Mouse (Mus musculus): Measurements from ENCODE around the gene Polr3gl. TPM values are rescaled to one million over a fixed set of nuclear protein-coding genes. Genes with fewer than 3 reads are reported as not detected.
A peak's percentile ranks its signal among the peaks of the same experiment; 100 is the strongest.
"Not testable (repeated sequence)": the region's sequence is repeated elsewhere in the genome, so short reads cannot be mapped to it uniquely, and the experiment has no call there.

Polr3gl gene
- total RNA-seq (2021), result 10 to 100 TPM; 27.5 to 28.6 TPM
- long read RNA-seq, transcript Polr3gl-201 (8 exons, 1,427 nt), result major isoform, 36 of 50 reads
- long read RNA-seq, partial matches to known transcripts, result 3 of 50 reads
- long read RNA-seq, other reads (novel, unspliced or antisense), result 7 of 50 reads

GRCm38 (mm10) chr3:96593790-96594560 is at the start of gene Polr3gl:
TSS of gene Polr3gl (minus strand) at chr3:96594181.
- DNase-seq (ENCODE audit: low spot score in 2 of 2), result peak; percentile 93 to 95

DNA sequence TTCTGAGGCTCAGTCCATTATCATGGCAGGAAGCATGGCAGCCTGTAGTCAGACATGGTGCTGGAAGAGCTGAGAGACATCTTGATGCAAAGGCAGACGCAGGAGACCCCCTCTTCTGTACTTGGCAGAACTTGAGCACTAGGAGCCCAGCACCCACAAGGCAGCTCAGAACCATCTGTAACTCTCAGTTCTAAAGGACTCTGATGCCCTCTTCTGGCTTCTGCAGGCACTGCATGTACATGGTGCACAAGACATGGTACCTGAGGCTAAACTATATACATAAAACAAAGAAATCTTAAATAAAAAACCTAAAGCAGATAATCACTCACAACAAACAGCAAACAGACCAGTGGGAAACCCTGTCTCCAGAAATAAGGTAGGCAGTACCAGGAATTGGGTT is 45.2 kb upstream of the Polr3gl start:
- peak; percentile 52 to 54 for DNase-seq (ENCODE audit: low spot score in 2 of 2)

- no peak for DNase-seq (ENCODE audit: low spot score in 2 of 2)
Measured at GRCm38 (mm10) chr3:96636448-96636847, 42.5 kb upstream of the Polr3gl start.

- no peak for DNase-seq (ENCODE audit: low spot score in 2 of 2)
Measured at GRCm38 (mm10) chr3:96635906-96636305, 41.9 kb upstream of the Polr3gl start.

DNA sequence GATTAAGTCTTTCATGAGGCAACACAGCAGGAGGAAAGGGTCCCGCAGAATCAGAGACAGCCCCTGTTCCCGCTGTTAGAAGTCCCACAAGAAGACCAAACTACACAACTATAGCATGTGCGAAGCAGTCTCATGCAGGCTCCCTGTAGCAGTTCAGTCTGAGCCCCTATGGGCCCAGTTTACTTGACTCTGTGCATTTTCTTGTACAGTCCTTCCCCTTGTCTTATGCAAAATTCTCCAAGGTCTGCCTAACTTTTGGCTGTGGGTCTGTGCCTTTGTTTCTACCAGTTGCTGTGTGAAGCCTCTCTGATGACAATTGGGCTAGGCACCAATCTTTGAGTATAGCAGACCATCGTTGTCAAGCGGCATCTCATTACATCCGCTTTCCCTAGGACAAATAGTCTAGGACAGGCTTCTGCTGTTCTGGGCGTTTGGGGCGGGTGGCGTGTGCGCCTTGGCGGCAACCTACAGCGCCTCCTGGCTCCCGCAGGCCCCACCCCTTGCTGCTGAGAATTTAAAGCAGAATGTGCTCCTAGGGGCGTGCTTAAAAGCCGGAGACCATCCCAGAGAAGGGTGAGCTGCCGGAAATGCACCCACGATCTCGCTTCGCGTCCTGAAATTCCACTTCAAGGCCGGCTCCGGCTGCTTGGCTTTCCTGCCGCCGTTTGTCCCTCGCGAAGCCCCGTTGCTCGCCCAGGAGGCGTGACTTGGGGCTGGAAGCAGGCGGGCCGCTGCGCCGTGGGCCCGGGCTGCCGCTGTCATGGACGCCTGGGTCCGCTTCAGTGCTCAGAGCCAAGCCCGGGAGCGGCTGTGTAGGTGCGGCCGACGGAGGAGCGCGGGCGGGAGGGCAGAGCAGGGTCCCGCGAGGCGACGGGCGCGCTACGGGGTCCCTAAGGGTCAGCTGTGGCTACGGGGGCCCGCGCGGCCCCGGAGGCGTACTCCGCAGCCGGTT is 41.2 kb upstream of the Polr3gl start, which contains the start of the genes Pex11b and Gm42957:
Gene Pex11b (plus strand): TSS at position 449 of the 952 bp plus-strand sequence.
Gene Gm42957 (plus strand): TSS at position 547 of the 952 bp plus-strand sequence.
- peak; percentile 82 to 86 for DNase-seq (ENCODE audit: low spot score in 2 of 2)

DNA sequence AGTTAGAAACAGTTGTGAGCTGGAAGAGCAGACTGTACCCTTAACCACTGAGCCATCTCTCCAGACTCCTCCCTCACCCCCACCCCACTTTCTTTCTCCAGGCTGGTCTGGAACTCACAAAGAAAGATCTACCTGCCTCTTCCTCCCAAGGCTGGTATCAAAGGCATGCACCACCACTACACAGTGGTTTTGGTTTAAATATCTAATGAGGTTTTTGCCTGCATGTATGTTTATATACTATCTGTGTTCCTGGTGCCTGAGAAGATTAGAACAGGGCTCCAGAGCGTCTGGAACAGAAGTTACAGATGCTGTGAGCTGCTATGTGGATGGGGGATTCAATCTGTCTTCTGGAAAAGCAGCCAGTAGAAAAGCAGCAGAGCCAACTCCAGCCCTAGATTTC is 40.0 kb upstream of the Polr3gl start:
- DNase-seq (ENCODE audit: low spot score in 2 of 2), result no peak

DNA sequence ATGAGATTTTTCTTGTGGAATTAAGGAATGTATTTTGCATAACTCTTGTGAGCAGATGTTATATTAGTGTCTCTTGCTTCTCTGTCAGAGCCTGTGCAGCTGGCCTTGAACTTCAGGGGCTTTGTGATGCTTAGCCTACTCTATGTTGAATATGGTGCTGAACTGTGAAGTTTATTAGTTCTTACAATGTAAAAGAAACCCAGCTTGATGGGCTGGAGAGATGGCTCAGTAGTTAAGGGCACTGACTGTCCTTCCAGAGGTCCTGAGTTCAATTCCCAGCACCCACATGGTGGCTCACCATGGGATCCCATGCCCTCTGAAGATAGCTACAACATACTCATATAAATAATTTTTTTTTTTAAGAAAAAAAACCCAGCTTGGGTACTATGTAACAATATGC is 38.1 kb upstream of the Polr3gl start:
- no peak for DNase-seq (ENCODE audit: low spot score in 2 of 2)

GRCm38 (mm10) chr3:96629729-96630600 is 36.0 kb upstream of the Polr3gl start, which contains the start of gene Rbm8a:
TSS of gene Rbm8a (plus strand) at chr3:96629933.
- peak; percentile 96 to 97 for DNase-seq (ENCODE audit: low spot score in 2 of 2)

DNA sequence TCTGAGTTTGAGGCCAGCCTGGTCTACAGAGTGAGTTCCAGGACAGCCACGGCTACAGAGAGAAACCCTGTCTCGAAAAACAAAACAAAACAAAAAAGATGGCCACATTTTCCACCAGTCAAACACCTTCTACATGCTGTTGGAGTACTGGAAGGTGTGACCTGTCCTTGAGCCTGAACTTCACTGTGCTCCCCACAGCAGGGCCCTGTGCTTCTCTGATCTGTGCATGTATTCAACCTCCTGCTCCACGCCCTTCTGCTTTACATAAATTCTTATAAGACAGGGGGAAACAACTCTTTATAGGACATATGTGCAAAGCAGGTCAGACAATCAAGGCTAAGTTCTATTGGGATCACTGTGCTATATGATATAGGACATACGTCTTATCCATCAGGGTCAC is 29.2 kb upstream of the Polr3gl start:
- no peak for DNase-seq (ENCODE audit: low spot score in 2 of 2)

GRCm38 (mm10) chr3:96617941-96618340 is 24.0 kb upstream of the Polr3gl start:
- no peak for DNase-seq (ENCODE audit: low spot score in 2 of 2)

DNA sequence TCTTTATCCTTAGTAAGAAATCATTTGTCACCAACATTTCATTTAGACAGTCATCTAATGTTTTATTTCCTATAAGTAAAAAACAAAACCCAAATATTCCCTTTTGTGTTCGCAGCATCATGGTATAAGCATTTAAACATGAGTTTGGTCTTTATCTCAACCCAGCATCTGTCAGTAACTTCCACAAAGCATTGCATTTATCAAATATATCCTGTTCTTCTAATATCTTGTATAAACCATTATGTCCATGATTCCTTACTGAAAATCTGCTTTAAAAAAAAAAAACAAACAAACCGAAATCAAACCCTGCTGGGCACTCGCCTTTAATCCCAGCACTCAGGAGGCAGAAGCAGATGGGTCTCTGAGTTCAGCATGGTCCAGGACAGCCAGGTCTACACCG is 12.6 kb upstream of the Polr3gl start:
- DNase-seq (ENCODE audit: low spot score in 2 of 2), result no peak

DNA sequence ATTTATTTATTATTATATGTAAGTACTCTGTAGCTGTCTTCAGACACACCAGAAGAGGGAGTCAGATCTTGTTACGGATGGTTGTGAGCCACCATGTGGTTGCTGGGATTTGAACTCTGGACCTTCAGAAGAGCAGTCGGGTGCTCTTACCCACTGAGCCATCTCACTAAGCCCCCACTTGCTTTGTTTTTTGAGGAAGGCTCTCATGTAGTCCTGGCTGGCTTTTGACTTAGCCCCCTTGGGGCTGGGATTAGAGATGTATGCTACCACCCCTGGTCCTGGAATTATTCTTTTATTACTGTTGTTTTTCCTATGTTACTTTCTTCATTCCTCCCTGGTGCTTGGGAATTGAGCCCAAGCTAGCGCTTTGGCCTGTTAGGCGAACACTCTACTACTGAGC is 12.0 kb upstream of the Polr3gl start:
- DNase-seq (ENCODE audit: low spot score in 2 of 2), result not testable (repeated sequence)

- peak in 1 of 2 experiments; percentile 34 for DNase-seq (ENCODE audit: low spot score in 2 of 2)
Measured at GRCm38 (mm10) chr3:96603311-96603710, 9.3 kb upstream of the Polr3gl start.

DNA sequence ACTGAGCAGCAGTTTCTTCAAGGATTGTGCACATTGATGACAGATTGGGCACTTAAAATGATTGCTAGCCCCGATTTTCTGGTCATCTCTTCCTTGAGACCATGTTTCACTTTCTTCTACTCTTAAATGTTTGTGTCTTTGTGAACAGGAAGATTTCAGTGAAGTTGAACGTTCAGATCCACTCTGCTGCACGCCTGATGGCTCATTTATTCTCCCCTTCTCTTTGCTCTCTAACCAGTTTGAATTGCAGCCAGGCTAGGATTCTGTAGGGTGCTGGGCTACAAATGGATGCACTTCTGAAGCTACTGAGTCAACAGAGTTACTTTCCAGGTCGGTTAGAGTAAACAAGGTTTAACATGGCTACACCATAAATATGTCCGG is 8.7 kb upstream of the Polr3gl start:
- no peak for DNase-seq (ENCODE audit: low spot score in 2 of 2)

DNA sequence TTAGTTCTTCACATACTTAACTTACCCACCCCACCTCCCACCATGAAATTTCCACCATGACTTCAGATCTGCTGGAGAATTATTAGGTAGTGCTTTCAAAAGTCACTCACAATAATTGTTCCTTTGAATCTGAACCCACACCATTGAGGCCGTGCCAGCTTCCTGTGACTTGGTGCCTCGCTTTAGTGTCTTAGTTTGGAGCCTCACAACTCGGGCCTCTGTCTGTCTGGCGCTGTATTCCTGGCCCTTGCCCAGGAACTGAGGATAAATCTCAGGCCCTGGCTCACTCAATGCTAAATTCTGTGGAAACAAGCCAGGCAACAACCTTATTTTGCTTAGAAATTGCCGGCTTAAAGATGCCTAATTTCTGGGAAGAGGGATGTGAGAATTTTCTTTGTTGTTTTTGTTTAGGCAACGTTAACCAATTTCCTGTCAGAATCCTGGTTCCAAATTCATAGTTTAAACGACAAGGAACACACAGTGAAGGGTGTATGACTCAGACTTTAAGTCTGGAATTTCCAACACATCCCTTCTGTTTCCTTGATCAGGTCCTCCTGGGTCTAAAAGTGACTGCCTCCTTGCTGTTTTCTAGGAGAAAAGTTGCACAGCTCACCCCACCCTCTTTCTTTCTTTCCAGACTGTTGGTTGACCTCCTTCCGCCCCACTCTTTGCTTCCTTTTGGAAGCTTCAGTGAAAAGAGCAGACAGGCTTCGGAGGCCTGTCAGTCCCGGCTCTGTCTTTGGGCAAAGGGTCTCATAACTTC is 8.1 kb upstream of the Polr3gl start:
- peak in 1 of 2 experiments; percentile 48 for DNase-seq (ENCODE audit: low spot score in 2 of 2)

GRCm38 (mm10) chr3:96601251-96601787 is 7.3 kb upstream of the Polr3gl start:
- DNase-seq (ENCODE audit: low spot score in 2 of 2), result peak; percentile 63 to 74

GRCm38 (mm10) chr3:96600639-96601250 is 6.8 kb upstream of the Polr3gl start, which contains the start of gene Lix1l:
TSS of gene Lix1l (plus strand) at chr3:96601149.
- peak; percentile 90 to 92 for DNase-seq (ENCODE audit: low spot score in 2 of 2)

- DNase-seq (ENCODE audit: low spot score in 2 of 2), result no peak
Measured at GRCm38 (mm10) chr3:96599411-96599810, 5.4 kb upstream of the Polr3gl start.

DNA sequence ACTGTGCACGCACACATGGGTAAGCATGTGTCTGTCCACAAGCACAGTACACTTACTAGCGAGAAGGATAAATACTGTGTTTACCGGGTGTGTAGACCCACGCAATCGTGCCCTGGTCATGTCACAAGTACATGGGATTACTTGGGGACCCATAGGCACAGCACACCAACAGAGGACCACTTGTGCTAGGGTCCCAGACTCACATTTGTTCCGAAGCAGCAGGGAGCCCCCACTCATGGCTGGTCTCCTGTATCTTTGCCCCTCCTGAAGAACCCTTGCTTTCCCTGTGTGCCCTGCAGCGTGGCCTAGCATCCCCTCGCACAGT is 5.0 kb upstream of the Polr3gl start:
- DNase-seq (ENCODE audit: low spot score in 2 of 2), result no peak
